ENCODE assay signal across 10 mouse cellular contexts in the genomic region with DNA sequence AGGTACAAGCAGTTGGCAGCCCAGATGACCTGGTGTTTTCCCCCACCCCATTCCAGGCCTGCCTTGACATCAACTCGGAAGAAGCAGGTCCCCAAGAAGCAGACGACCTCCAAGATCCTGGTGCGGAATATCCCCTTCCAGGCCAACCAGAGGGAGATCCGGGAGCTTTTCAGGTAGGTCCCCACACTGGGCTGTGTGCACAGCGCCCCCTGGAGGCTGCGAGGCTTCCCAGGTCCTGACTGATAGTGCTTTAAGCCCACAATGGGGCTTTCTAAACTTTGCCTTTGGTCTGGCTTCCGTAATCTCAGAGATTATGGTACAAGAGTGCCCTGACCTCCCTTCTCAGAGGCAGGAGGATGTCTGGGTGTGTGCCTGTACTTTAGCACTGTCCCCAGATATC. TPM values are rescaled to one million over a fixed set of nuclear protein-coding genes. Genes with fewer than 3 reads are reported as not detected.
DNase-seq lines count a peak whose midpoint lies in the region; ATAC-seq and TF ChIP-seq lines count a peak whose summit lies in the region.
"Had no signal": no experiment of that assay in that cellular context is flagged by ENCODE, and none has a peak within 500 bp of the region (broad histone marks: within the 10 kb centered on the region; RNA-seq: fewer than 3 reads in every experiment).

No protein-coding gene starts in this region.

- no peak overlapping the region for H3K27ac ChIP-seq in liver, postnatal 0 days (ENCODE audit: low read depth)
- H3K27ac ChIP-seq: heart, embryonic 13.5 days; limb, embryonic 15.5 days had no signal

- intact Hi-C loops in heart, postnatal 25 days (cut with DNase I), result no loop called here

- no peak overlapping the region for H3K4me2 ChIP-seq in liver, postnatal 0 days (ENCODE audit: low read depth, low read length)
- H3K4me2 ChIP-seq: heart, embryonic 13.5 days; limb, embryonic 15.5 days had no signal

- H3ac ChIP-seq in C2C12 (ENCODE audit: control insufficient read depth, insufficient read length, low read depth), result no peak overlapping the region

- H3K36me3 ChIP-seq in C2C12 (ENCODE audit: control insufficient read depth, insufficient read depth) (peaks cover 14% of the 10 kb centered on the region), G1E (replicated peaks) (peaks cover 98% of the 10 kb centered on the region)
- H3K36me3 ChIP-seq in liver, postnatal 0 days (replicated peaks; ENCODE audit: insufficient read depth, low read length), result peaks cover 11% of the 10 kb centered on the region

- H3K4me1 ChIP-seq in G1E (ENCODE audit: insufficient read depth, low read depth, low read length), result peaks cover 35% of the 10 kb centered on the region
- H3K4me1 ChIP-seq in liver, postnatal 0 days (ENCODE audit: insufficient read depth), result peaks cover 3% of the 10 kb centered on the region

- no peak overlapping the region for H3K9ac ChIP-seq in liver, postnatal 0 days (replicated peaks)
- H3K9ac ChIP-seq: heart, embryonic 13.5 days; limb, embryonic 15.5 days had no signal

- no peak for TF ChIP-seq EP300 in liver, postnatal 0 days (IDR thresholded peaks at IDR 0.05; ENCODE audit: low read depth)

- TF ChIP-seq CTCF in C2C12 (IDR thresholded peaks at IDR 0.05; ENCODE audit: control insufficient read depth, insufficient read depth, insufficient read length) (peak; percentile 29), G1E (IDR thresholded peaks at IDR 0.05; ENCODE audit: low read depth, low read length) (peak; percentile 76)
- TF ChIP-seq CTCF in liver, postnatal 0 days (IDR thresholded peaks at IDR 0.05; ENCODE audit: low read depth), result peak; percentile 79

- no peak for ATAC-seq in G1E (ENCODE audit: extremely low read depth, insufficient number of reproducible peaks, low FRiP score, poor library complexity, severe bottlenecking)
- no peak for ATAC-seq in liver, postnatal 0 days

- no peaks in the 10 kb centered on the region for H3K79me3 ChIP-seq in C2C12 (ENCODE audit: low read depth)

- no peaks in the 10 kb centered on the region for H3K9me3 ChIP-seq in G1E (replicated peaks)
- H3K9me3 ChIP-seq in liver, postnatal 0 days (ENCODE audit: low read length), result no peaks in the 10 kb centered on the region
- H3K9me3 ChIP-seq: heart, embryonic 13.5 days; limb, embryonic 15.5 days had no signal

- H3K27me3 ChIP-seq in C2C12 (ENCODE audit: control insufficient read depth, insufficient read depth, insufficient read length) (no peaks in the 10 kb centered on the region), G1E (ENCODE audit: insufficient read depth, low read length) (no peaks in the 10 kb centered on the region)
- no peaks in the 10 kb centered on the region for H3K27me3 ChIP-seq in liver, postnatal 0 days (ENCODE audit: insufficient read depth, low read length)
- H3K27me3 ChIP-seq: heart, embryonic 13.5 days; limb, embryonic 15.5 days had no signal

- peak; percentile 30 for DNase-seq in kidney, postnatal 10 days
- DNase-seq in kidney, adult 9 months, result no peak
- DNase-seq in G1E (ENCODE audit: low spot score), result no peak
- peak; percentile 63 for DNase-seq in liver, postnatal 0 days
- no peak for DNase-seq in ovary, adult 18-20 months (ENCODE audit: low spot score)
- no peak for DNase-seq in urinary bladder, postnatal 36 days (ENCODE audit: low spot score in 2 of 2)
- DNase-seq in heart, postnatal 25 days (ENCODE audit: low spot score), result no peak

- no peaks in the 10 kb centered on the region for H3K79me2 ChIP-seq in C2C12 (ENCODE audit: control insufficient read depth, insufficient read depth)

- 56% methylated on average over 7 of the region's 7 CpGs for WGBS in liver, postnatal 0 days (ENCODE audit: insufficient replicate concordance)

- H3K4me3 ChIP-seq in C2C12 (ENCODE audit: insufficient read depth, poor library complexity, severe bottlenecking) (no peak overlapping the region), G1E (ENCODE audit: low read depth, low read length) (no peak overlapping the region)
- H3K4me3 ChIP-seq in liver, postnatal 0 days (ENCODE audit: low read depth, low read length), result no peak overlapping the region
- H3K4me3 ChIP-seq: heart, embryonic 13.5 days; limb, embryonic 15.5 days had no signal

TF ChIP-seq in C2C12, 6 proteins besides CTCF, POLR2A, EP300 and RAD21:
- no peak for TF ChIP-seq CEBPB (IDR thresholded peaks at IDR 0.05; ENCODE audit: low read depth)
- TF ChIP-seq USF1 (IDR thresholded peaks at IDR 0.05; ENCODE audit: low read depth), result no peak
- TF ChIP-seq MYOD1 (IDR thresholded peaks at IDR 0.05; ENCODE audit: control insufficient read depth, insufficient read length, low read depth), result no peak

RNA-seq across cellular contexts. Expression of gene Rbm19, which starts 27.7 kb away (rescaled TPM):
- polyA plus RNA-seq in C2C12 (2012; fragmentation: generic; extraction: Trizol) (54.4 TPM), G1E (2012) (34.8 and 42.5 TPM in 2 replicates)
- total RNA-seq in G1E (2014; fragmentation: Nextera tagmentation) (17.3 and 19.3 TPM in 2 replicates), G1E (2017) (25.1 and 25.8 TPM in 2 replicates)
- 6.8 and 6.9 TPM in 2 replicates for polyA plus RNA-seq in liver, postnatal 0 days (2015; fragmentation: Nextera tagmentation; extraction: Ambion mirVana)
- 10 to 100 TPM; 17.6 to 19.5 TPM for total RNA-seq in heart, postnatal 25 days (2021)

Comparison
In these comparisons a context has a peak if more than half of its experiments do, and no peak if none do; other contexts are left out.
1. DNase-seq: peak in kidney, postnatal 10 days (single experiment) and liver, postnatal 0 days (single experiment); none in kidney, adult 9 months (single experiment), G1E (single experiment), ovary, adult 18-20 months (single experiment), urinary bladder, postnatal 36 days (0 of 2) and heart, postnatal 25 days (single experiment).
2. CTCF ChIP-seq: peak in every context shown above with its lines; median percentile 79 in liver, postnatal 0 days; 76 in G1E; 29 in C2C12.